Mouse (Mus musculus) hematopoietic stem cell, adult 5-6 weeks (primary cell): ENCODE data around the gene Ash1l. TPM values are rescaled to one million over a fixed set of nuclear protein-coding genes. Genes with fewer than 3 reads are reported as not detected.
A peak's percentile ranks its signal among the peaks of the same experiment; 100 is the strongest.

ENCODE experiments used
- ATAC-seq, 2 experiments: fragments of 125-278 bp in 1 of 2; replicated peaks in 1 of 2; 2 replicates each; pipeline ENCODE4 v1.8.0; 2016 to 2017; ENCODE audit warnings: inconsistent platforms in 2 of 2, mild to moderate bottlenecking in 2 of 2, moderate number of reproducible peaks in 2 of 2, low read depth in 1 of 2, moderate TSS enrichment in 1 of 2; ENCODE audit not compliant: low FRiP score in 2 of 2, poor library complexity in 2 of 2, severe bottlenecking in 2 of 2, insufficient read depth in 1 of 2, low TSS enrichment in 1 of 2
- total RNA-seq: library from RNA; stranded (forward); fragments of 172-1452, 232-1000 nt; gene quantifications from 2 replicates; pipeline ENCODE4 v1.2.3, GENCODE M21; 2017

Gene Ash1l
- total RNA-seq, 1 experiment from 2014 or later = 45.2 TPM

- ATAC-seq = no peak
Observed at GRCm38 (mm10) chr3:89084133-89084532, 133.7 kb downstream of the Ash1l start.

DNA sequence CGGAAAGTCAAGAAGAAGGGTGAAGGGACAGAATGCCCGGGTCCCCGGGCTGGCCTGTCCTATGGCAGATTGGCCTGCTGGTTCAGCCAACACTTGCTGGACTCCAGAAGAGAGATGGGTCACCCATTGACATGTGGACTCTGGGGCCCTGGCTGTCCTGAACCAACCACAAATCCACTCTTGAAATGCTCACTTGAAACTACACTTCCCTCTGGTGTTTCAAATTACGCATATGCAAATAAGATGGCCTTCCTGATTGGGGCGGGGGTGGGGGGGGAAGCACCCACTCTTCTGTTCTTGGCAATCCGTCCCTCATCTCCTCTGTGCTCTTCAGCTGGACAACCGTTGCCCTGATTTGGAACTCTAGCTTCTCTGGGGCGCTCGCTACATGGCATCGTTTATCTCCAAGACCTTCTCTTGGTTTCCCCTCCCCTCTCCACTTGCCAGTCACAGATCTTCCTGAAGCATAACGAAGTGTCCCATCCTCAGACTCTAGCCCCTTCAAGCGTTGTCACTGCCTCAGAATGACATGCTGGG, 134.3 kb downstream of the Ash1l start:
- ATAC-seq = no peak

GRCm38 (mm10) chr3:89087338-89088110, 137.1 kb downstream of the Ash1l start:
- ATAC-seq = peak; percentile 24 to 46; a peak in 3 of 4 replicates

DNA sequence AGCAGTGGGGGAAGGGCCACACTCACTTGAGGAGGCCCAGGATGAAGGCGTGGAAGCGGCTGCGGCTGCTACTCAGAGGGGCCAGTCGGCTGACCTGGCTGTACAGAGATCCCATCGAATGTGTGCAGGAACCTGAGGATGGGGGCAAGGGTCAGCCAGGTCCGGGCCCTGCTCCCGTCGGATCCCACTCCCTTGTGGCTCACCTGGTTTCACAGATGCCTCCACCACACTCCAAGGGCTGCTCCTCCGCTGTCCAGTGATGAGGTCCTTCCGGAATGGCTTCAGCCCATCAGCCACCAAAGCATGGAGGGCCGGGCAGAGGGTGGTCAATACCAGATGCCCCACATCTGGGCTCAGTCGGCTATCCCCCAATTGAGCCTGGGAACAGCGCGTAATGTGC, 138.6 kb downstream of the Ash1l start:
- no peak for ATAC-seq

GRCm38 (mm10) chr3:89089882-89090591, 139.6 kb downstream of the Ash1l start:
- peak; percentile 85 to 89 for ATAC-seq

DNA sequence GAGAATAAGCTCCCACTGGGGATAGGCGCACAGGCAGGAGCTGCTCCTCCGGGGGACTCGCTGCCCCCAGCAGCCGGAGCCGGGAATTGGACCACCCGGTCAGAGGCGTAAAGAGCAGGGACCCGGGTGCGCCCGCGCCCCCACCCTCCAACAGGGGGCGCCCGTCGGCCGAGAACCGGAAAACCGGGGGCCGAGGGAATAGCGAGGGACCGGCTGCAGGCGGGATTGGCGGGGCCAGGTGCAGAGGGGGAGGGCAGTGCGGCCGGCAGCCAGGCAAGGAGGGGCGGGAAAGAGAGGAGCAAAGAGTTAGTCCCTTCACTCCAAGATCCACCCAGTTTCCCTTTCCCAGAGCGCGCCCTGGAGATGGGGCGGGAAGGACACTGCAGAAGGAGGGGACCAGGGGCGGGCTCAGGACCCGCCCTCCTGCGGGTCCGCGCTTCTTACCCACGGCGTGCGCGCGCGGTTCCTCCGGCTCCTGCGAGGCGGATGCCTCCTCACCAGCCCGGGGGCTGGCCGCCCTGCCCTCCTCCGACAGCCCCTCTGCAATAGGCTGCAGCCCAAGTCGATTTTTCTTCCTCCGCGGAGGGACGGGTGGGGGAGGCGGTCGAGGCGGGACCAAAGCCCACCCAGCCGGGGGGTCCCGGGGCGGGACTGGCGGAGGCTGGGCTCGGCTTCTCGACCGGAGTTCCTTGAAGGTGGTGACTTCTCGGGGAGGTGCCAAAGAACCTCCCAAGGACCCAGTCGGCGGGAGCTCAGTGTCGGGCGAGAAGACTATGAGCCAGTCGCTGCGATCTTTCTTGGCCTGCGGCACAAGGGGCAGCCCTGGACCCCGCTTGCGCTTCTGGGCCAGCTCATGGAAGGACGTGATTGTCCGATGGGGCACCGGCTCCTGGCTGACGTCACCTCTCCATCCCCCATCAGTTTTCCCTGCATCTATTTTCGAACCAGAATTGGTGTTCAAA, 140.6 kb downstream of the Ash1l start:
- no peak; a peak in 1 of 4 replicates for ATAC-seq

DNA sequence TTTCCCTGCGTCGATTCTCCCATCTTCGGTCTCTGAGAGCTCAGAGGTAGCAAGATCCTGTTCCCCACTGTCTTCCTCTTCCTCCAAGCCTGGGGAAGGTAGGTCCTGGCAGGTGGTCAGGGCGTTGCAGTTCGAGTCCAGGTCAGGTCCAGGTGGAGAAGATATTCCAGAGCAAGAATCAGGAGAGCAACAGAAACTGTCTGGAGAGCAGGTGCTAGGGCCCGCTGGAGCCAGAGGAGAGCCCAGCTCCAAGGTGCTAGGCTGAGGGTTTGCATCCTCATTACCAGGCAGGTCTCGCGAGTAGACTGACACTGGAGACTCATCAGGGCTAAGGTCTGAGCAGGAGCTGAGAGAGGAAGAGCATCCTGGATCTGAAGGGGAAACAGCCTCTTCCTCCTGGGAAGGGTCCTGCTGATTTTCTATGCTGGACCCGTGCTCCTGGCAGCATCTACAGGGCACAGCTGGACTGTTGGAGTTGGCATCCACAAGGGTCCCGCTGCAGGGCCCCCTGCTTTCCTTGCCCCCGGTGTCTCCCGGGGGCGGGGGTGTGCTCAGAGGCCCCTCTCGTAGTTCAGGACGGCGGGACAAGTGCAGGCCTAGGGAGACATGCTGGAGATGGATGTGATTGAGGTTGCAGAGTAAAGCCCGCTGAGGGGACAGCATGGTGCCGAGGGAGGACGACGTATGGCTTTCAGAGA, 141.5 kb downstream of the Ash1l start:
- ATAC-seq = no peak

DNA sequence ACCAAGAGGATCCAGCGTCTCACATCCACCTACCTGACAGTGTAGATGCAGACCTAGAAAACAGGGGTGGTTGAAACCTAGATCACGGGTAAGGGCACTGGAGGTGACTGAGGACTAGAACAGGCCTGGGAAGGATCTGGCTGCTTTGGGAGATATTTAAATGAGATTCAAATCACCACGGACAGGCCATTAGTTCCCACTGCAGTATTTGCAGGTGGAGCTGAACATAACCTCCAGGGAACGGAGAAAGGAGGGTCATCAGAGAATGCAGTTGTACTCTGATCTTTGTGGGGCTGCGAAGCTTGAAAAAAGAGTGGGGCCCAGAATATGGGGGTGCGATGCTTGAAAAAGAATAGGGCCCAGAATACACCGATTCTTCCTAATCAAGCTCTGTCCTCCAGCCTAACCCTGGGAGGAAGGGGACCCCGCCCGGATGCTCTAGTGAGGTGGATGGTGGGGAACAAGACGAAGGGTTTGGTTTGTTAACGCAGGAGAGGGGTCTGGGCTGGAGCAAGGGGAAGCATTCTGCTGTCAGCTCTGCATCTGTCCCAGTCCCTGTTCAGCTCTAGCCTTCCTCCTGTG, 142.2 kb downstream of the Ash1l start:
- ATAC-seq = no peak

DNA sequence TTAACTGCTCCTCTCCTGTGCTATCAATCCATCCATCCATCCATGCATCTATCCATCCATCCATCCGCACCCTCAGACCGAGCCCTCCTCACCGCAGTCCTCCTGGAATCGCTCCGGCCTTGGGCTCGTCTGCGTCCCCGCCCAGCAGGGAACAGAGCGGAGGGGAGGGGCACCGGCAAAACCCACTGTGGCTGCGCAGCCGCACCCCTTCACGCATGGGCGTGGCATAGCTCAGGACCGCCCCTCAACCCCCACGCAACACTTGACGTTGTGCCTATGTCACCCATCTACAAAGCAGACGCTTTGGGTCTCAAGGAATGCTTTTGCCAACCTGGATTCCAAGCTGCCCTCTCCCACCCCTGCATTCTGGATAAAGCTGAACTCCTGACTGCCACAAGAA, 142.8 kb downstream of the Ash1l start, which contains the start of gene Rusc1:
Gene Rusc1, minus strand, starts transcription at position 137 of the 400 bp plus-strand sequence.
- ATAC-seq = peak; percentile 37 to 43; a peak in 3 of 4 replicates

- ATAC-seq = no peak
Observed at GRCm38 (mm10) chr3:89094021-89094420, 143.6 kb downstream of the Ash1l start.

GRCm38 (mm10) chr3:89100811-89101210, 150.4 kb downstream of the Ash1l start, which contains the start of gene Gm43738:
Gm43738 (minus strand) TSS chr3:89101099.
- ATAC-seq = no peak

DNA sequence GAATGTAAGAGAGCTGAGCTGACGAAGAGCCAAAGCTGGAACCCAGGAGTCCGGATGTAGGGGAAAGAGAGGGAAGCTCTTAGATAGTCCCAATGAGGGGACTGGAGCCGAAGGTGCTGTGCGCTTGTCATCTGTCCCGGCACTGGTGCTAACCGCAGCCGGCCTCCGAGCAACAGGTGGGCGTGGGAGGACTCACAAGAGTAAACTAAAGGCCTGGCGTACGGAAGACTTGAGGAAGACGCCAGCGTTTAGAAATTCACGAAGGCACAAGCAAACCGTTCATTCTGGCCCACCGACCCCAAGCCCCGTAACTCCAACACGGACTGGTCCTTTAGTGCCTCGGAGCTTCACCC, 151.0 kb downstream of the Ash1l start:
- peak in 1 of 2 experiments; percentile 20; a peak in 1 of 4 replicates for ATAC-seq

- ATAC-seq = peak; percentile 99 to 100
Observed at GRCm38 (mm10) chr3:89101812-89102494, 151.5 kb downstream of the Ash1l start, which contains the start of gene Fdps. Fdps (minus strand) TSS chr3:89101959.

DNA sequence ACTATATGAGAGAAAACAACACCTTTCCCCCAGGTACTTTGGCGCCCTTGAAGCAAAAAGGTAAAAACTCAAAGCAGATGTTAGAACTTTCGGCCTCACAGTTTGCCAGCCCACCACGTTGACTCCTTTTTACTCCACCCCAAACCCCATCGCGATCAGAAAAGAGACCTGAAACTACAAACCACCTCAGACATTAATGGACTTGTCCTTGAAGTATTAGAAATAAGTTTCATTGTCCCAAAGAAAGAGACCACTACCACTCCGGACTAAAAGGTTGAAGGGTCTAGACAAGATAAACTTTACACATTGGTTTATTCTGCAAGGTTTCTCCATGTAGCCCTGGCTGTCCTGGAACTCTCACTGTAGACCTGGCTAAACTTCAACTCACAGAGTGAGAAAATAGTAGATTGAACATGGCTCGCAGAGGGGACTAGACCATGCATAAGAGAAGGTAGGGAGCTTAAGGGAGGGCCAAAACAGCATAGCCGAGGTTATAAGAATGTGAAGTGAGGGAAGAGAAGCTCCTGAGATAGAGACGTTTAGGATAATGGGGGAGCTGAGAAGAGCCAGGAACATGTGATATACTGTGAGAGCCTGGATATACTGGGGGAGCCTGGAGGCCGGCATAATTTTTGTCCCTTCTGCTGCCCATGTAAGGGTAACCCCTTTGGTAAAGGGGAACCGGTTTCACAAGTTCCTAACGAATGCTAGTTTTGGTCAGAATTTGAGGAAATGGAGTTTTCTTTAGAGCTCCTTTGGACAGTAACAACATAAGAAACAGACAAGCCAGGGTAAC, 152.3 kb downstream of the Ash1l start:
- no peak for ATAC-seq

DNA sequence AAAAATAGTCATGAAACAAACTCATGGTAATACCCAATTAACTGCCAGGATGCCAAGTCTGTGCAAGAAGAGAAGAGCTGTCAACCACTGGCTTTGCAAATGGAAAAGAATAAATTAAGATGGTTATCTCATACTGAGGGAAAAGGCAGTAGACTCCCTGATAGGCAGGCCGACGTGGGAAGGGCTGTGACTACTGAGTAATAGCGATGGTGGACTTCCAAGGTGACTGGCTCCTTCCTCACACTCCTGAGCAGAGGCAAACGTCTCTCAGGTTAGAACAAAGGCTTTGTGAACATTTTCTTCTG, 152.8 kb downstream of the Ash1l start:
- ATAC-seq = no peak
